Mouse (Mus musculus) heart, postnatal 0 days (tissue): ENCODE data around the gene Frat1.

Source experiments
- CTCF ChIP-seq: IDR thresholded peaks from 2 replicates; pipeline ENCODE4 v1.5.1; 2016; ENCODE audit warnings: antibody characterized with exemption, control low read depth, low read depth
- EP300 ChIP-seq: IDR thresholded peaks from 2 replicates; pipeline ENCODE4 v1.6.1; 2016; ENCODE audit warnings: antibody characterized with exemption, low read depth

GRCm38 (mm10) chr19:41874356-41874755 lies 44.6 kb downstream of the Frat1 start:
- TF ChIP-seq EP300: no peak
- no peak for TF ChIP-seq CTCF
